Mouse (Mus musculus) erythroblast, embryonic 14.5 days (primary cell): ENCODE results near the gene Dab1.

Experiments
- GATA1 ChIP-seq: IDR thresholded peaks from 2 replicates; pipeline ENCODE4 v1.6.1; 2012; ENCODE audit warnings: low read length, inconsistent platforms, mixed read lengths
- TAL1 ChIP-seq: IDR thresholded peaks from 3 replicates; pipeline ENCODE4 v1.6.1; 2012; ENCODE audit warnings: low read length, inconsistent platforms, mixed read lengths

DNA sequence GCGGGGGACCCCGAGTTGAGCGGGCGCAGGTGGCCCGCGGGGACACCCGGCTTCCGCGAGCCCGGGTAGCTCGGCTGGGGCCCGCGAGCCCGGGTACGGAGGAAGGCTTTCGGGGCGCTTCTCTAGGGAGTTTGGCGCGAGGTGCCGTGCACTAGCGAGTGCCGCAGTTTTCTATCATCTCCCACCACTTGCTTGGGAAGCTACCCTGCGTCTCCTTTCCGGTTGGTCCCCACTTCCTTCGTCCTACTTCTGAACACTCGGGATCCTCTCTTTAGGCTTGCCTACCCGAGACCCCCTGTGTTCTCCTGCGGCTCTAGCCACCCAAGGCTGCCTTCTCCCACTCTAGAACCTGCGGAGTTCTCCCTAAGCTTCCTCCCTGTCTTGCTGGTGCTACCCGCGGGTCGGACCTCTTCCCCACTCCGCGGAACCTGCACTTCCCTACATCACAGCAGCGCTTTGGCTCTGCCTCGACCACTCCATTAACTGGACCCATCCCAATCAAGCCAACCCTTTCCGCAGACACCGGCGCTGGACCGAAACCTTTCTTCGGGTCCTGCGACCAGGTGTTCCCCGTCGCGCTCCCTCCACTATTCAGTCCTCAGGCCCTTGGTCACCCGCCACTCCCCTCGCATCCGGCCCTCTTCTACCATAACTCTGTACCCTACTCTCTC is 748.7 kb downstream of the Dab1 start:
- no peak for TF ChIP-seq GATA1
- no peak for TF ChIP-seq TAL1
